Mouse (Mus musculus): Measurements from ENCODE around the gene Vps41.

GRCm38 (mm10) chr13:18743575-18744265 lies 26.6 kb downstream of the Vps41 start:
- no peak for TF ChIP-seq POLR2A (IDR thresholded peaks at IDR 0.05; ENCODE audit: insufficient read length, low read depth)
- no peak for TF ChIP-seq MAX (IDR thresholded peaks at IDR 0.05; ENCODE audit: low read depth)
- no peak for TF ChIP-seq SRF (IDR thresholded peaks at IDR 0.05; ENCODE audit: control insufficient read depth, insufficient read length, low read depth)
- no peak for TF ChIP-seq E2F4 (IDR thresholded peaks at IDR 0.05; ENCODE audit: insufficient read depth)
- no peak for TF ChIP-seq USF1 (IDR thresholded peaks at IDR 0.05; ENCODE audit: low read depth)
- no peak for TF ChIP-seq TCF12 (IDR thresholded peaks at IDR 0.05; ENCODE audit: insufficient read depth, poor library complexity, severe bottlenecking)
- no peak for TF ChIP-seq MYOG (IDR thresholded peaks at IDR 0.05; ENCODE audit: control insufficient read depth in 1 of 3, insufficient read depth in 1 of 3, insufficient read length in 2 of 3, low read depth in 2 of 3)
- no peak for TF ChIP-seq MYOD1 (IDR thresholded peaks at IDR 0.05; ENCODE audit: control insufficient read depth in 1 of 3, insufficient read length in 2 of 3, low read depth in 2 of 3)
- no peak for TF ChIP-seq REST (IDR thresholded peaks at IDR 0.05; ENCODE audit: insufficient read depth, insufficient read length)
- TF ChIP-seq TCF3 (IDR thresholded peaks at IDR 0.05; ENCODE audit: insufficient read length, low read depth), result no peak

All from myocyte (in vitro differentiated cells).